Mouse (Mus musculus) retina, postnatal 7 days (tissue): ENCODE results near the gene 1600014C10Rik.

Experiments
- DNase-seq: peaks from one replicate; pipeline ENCODE4 v3.0.0-alpha.2; 2012; ENCODE audit warnings: low read depth, low spot score

The 1600014C10Rik gene

DNA sequence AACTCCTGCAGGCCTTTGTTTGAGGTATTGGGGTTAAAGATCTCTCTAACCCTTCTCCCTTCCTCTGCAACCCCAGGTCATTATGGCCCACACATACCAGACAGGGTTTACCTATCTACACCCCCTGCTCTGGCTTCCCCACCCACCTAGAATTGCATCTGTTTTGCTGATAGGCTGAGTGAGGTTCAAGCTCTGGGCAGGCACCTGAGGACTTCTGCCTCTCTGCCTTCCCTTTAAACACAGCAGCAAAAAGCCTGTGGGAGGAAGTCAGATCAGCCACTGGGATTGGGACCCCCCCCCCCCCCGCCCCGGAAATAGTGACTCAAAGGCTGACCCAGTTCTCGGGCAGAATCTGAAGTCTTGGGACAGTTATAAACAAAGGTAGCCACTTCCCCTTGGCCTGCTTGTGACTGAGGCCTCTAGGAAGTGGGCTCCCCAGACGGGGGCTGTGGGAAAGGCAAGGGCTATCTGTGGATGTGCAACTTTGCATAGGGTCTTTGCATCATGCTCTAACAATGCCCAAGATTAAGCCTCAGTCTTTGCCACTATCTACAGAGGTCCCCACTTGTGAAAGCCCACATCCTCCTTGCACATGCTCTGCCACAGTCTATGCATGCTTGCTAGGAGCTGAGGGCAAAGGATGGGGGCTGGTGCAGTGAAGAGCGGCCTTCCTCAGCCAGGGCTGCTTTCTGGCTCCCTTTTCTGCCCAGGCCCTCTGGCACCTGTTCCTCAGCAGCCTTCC lies 31.6 kb downstream of the 1600014C10Rik start:
- no peak for DNase-seq

- no peak for DNase-seq
Observed at GRCm38 (mm10) chr7:38215281-38215680, 32.3 kb downstream of the 1600014C10Rik start.

- DNase-seq = no peak
Observed at GRCm38 (mm10) chr7:38215697-38216096, 32.7 kb downstream of the 1600014C10Rik start.

- no peak for DNase-seq
Observed at GRCm38 (mm10) chr7:38217417-38218171, 34.6 kb downstream of the 1600014C10Rik start.

- no peak for DNase-seq
Observed at GRCm38 (mm10) chr7:38218631-38219367, 35.8 kb downstream of the 1600014C10Rik start.

- DNase-seq = no peak
Observed at GRCm38 (mm10) chr7:38219526-38219925, 36.5 kb downstream of the 1600014C10Rik start.

GRCm38 (mm10) chr7:38220866-38221265 lies 37.8 kb downstream of the 1600014C10Rik start:
- DNase-seq = no peak

DNA sequence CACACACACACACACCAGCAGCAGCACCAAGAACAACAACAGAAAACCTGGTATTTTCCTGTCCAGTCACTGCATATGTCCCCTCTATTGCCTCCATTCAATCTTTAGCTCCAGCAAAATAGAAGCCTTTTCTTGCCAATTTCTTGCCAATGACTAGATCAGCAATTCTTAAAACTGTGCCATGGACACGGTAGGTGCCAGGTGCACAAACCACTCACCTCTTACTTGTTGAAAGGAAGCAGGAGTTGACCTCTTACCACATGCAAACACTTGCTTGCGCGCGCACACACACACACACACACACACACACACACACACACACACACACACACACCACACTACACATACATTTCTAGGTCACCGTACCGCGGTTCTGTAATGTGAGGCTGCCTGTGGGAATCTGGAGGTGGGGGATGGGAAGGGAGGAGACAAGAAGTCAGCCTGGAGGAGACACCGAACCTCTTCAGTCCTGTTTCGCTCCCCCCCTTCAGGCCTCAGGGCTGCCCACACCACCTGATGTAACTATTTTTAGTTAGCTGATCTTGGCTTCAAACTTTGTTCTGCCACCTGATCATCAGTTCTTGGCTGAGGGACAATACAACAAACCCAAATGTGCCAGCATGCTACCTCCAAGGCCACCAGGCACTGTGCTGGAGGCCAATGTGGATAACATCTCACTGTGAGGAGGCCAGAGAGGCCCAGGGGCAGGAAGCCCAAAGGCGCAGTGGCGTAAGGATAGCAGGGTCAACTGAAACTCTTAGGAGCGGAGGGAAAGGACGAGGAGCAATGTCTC lies 41.8 kb downstream of the 1600014C10Rik start:
- DNase-seq = no peak

- DNase-seq = no peak
Observed at GRCm38 (mm10) chr7:38226226-38226625, 43.2 kb downstream of the 1600014C10Rik start.

DNA sequence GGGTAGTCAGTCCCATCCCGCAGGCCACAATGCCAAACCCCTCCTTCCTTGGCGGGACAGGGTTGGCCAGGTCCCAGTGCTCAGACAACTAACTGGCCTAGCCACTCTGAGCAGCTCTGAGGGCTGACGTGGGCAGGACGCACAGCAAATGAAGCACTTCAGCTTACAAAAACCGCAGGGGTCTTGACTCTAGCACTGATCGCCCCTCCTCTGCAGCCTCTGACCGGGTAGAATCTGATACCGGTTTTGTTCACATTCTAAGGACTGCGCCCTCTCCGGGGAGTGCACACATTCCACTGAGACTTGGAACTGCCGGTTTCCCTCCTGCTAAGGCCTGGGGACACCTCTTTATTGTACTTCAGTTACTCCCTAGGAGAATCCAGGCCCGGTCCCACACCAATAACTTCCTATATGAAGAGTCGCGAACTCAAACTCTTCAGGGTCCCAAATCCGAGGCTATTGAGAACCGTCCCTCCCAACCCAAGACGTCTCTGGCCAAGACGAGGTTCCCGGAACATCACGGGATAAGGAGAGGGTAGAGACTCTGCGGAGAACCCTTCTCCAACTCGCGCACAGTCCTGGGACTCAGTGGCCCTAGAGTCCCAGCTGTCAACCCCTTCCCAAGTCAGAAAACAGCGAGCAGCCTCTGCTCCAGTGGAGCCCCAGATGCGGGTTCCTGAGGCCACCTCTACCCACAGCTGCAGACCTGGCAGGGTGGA lies 44.3 kb downstream of the 1600014C10Rik start:
- no peak for DNase-seq

- peak; percentile 64 for DNase-seq
Observed at GRCm38 (mm10) chr7:38227900-38228298, 44.9 kb downstream of the 1600014C10Rik start, which contains the start of gene Plekhf1. Plekhf1 (minus strand) TSS chr7:38228016.

DNA sequence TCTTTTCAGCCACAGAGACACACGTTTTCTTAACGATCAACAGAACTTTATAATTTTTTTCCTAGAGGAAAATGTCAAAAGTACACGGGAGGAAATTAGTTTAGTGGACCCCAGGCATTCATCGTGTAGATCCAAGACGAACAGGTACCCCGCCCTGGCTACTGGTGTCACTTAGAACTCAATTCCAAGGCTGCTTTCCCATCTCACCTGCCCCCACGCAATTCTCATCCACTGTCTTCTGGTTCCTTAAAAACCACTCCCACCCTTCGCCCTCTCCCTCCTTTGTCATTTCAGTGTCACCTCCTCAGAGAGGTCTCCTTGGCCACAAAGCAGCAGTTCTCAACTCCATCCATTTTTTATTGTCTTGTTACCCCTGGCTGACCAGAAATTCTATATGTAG lies 45.3 kb downstream of the 1600014C10Rik start:
- no peak for DNase-seq

GRCm38 (mm10) chr7:38230285-38230684 lies 47.3 kb downstream of the 1600014C10Rik start:
- no peak for DNase-seq

DNA sequence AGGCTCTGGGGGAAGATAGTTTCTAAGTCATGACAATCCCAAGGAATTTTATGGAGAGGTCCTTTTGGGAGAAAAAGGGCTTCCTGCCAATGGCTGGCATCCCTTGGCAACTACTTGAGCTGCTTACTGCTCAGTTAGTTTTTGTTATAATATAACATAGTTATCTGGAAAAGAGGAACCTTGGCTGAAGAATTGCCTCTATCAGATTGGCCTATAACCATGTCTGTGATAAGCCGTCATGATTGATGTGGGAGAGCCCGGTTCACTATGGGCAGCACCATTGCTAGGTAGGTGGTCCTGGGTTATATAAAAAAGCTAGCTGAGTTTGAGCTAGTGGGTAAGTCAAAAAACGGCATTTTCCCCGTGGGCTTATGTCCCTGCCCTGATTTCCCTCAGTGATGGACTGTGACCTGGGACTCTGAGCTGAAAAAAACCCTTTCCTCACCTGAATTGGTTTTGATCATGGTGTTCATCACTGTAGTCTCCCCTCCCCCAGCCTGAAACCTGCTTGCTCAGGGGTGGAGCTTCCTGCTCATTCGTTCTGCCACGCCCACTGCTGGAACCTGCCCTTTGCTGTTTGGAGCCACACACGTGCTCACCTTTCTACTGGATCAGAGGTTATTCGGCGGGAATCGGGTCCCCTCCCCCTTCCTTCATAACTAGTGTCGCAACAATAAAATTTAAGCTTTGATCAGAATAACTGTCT lies 53.5 kb downstream of the 1600014C10Rik start:
- no peak for DNase-seq

DNA sequence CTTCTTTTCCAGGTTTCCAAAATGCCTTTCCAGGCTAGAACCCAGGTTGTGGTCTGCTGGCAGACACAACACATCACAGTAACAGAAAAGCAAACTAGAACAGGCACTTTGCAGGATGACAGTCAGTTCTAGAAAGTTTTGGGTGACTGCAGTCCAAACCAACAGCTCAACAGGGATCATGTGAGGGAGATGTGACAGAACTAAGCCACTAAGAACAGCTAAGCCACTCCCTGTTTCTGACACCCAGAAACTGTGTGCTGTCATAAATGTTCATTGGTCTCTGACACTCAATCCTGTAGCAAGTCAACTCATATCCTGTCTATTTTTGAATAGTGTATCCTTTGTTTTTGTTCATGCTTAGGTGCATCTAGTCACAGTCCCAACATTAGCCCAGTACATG lies 54.1 kb downstream of the 1600014C10Rik start:
- no peak for DNase-seq

- no peak for DNase-seq
Observed at GRCm38 (mm10) chr7:38242417-38242816, 59.4 kb downstream of the 1600014C10Rik start.
